Mouse (Mus musculus): Measurements from ENCODE around the gene Rnf220. TPM values are rescaled to one million over a fixed set of nuclear protein-coding genes. Genes with fewer than 3 reads are reported as not detected.

Gene Rnf220
- polyA plus RNA-seq, 1 experiment from 2014 or later: 51.5 TPM

GRCm38 (mm10) chr4:117354651-117355050 lies 142.2 kb downstream of the Rnf220 start:
- DNase-seq (ENCODE audit: low spot score) (no peak), ATAC-seq (replicated peaks; ENCODE audit: insufficient number of reproducible peaks, low FRiP score, low TSS enrichment, low read depth) (no peak)
- 71% methylated on average over 6 of the region's 6 CpGs for WGBS
- H3K9me3 ChIP-seq (replicated peaks; ENCODE audit: control insufficient read depth, low read length): no peaks in the 10 kb centered on the region
- no peaks in the 10 kb centered on the region for H3K27me3 ChIP-seq (ENCODE audit: control insufficient read depth, insufficient read depth, low read length)
- no peak overlapping the region for H3K4me3 ChIP-seq (ENCODE audit: low read depth, low read length)
- no peaks in the 10 kb centered on the region for H3K36me3 ChIP-seq (replicated peaks; ENCODE audit: control insufficient read depth, insufficient read depth, low read depth, low read length)
- H3K4me1 ChIP-seq (ENCODE audit: control insufficient read depth, insufficient read depth, low read length): no peaks in the 10 kb centered on the region; the same call in 1 of the 2 replicates
- H3K27ac ChIP-seq (replicated peaks; ENCODE audit: low read depth, low read length): no peak overlapping the region
- H3K9ac ChIP-seq (replicated peaks; ENCODE audit: low read length): no peak overlapping the region
- no peak overlapping the region for H3K4me2 ChIP-seq (ENCODE audit: low read depth, low read length)

- Histone ChIP-seq H3K27me3 (ENCODE audit: control insufficient read depth, insufficient read depth, low read length) (no peaks in the 10 kb centered on the region), H3K9me3 (replicated peaks; ENCODE audit: control insufficient read depth, low read length) (no peaks in the 10 kb centered on the region), H3K36me3 (replicated peaks; ENCODE audit: control insufficient read depth, insufficient read depth, low read depth, low read length) (no peaks in the 10 kb centered on the region), H3K4me2 (ENCODE audit: low read depth, low read length) (no peak overlapping the region), H3K27ac (replicated peaks; ENCODE audit: low read depth, low read length) (no peak overlapping the region), H3K4me1 (ENCODE audit: control insufficient read depth, insufficient read depth, low read length) (no peaks in the 10 kb centered on the region; the same call in 1 of the 2 replicates), H3K9ac (replicated peaks; ENCODE audit: low read length) (no peak overlapping the region), H3K4me3 (ENCODE audit: low read depth, low read length) (no peak overlapping the region)
- ATAC-seq (replicated peaks; ENCODE audit: insufficient number of reproducible peaks, low FRiP score, low TSS enrichment, low read depth): no peak
- no peak for DNase-seq (ENCODE audit: low spot score)
- WGBS: 74% methylated on average over 9 of the region's 9 CpGs
Observed at GRCm38 (mm10) chr4:117352957-117353356, 143.9 kb downstream of the Rnf220 start.

- DNase-seq (ENCODE audit: low spot score): no peak
- 74% methylated on average over 5 of the region's 5 CpGs for WGBS
- no peaks in the 10 kb centered on the region; the same call in 1 of the 2 replicates for H3K4me1 ChIP-seq (ENCODE audit: control insufficient read depth, insufficient read depth, low read length)
Observed at GRCm38 (mm10) chr4:117352071-117352470, 144.8 kb downstream of the Rnf220 start.

GRCm38 (mm10) chr4:117350139-117350693 lies 146.6 kb downstream of the Rnf220 start:
- Histone ChIP-seq H3K36me3 (replicated peaks; ENCODE audit: control insufficient read depth, insufficient read depth, low read depth, low read length) (no peaks in the 10 kb centered on the region), H3K4me3 (ENCODE audit: low read depth, low read length) (no peak overlapping the region), H3K4me1 (ENCODE audit: control insufficient read depth, insufficient read depth, low read length) (no peaks in the 10 kb centered on the region; the same call in 1 of the 2 replicates), H3K27ac (replicated peaks; ENCODE audit: low read depth, low read length) (no peak overlapping the region), H3K9me3 (replicated peaks; ENCODE audit: control insufficient read depth, low read length) (no peaks in the 10 kb centered on the region), H3K4me2 (ENCODE audit: low read depth, low read length) (no peak overlapping the region), H3K27me3 (ENCODE audit: control insufficient read depth, insufficient read depth, low read length) (no peaks in the 10 kb centered on the region), H3K9ac (replicated peaks; ENCODE audit: low read length) (no peak overlapping the region)
- no peak for ATAC-seq (replicated peaks; ENCODE audit: insufficient number of reproducible peaks, low FRiP score, low TSS enrichment, low read depth)
- DNase-seq (ENCODE audit: low spot score): no peak
- 83% methylated on average over 12 of the region's 12 CpGs for WGBS

More at GRCm38 (mm10) chr4:117352071-117352470, 144.8 kb downstream of the Rnf220 start:
- no peak for ATAC-seq (replicated peaks; ENCODE audit: insufficient number of reproducible peaks, low FRiP score, low TSS enrichment, low read depth)
- Histone ChIP-seq H3K9me3 (replicated peaks; ENCODE audit: control insufficient read depth, low read length) (no peaks in the 10 kb centered on the region), H3K9ac (replicated peaks; ENCODE audit: low read length) (no peak overlapping the region), H3K27ac (replicated peaks; ENCODE audit: low read depth, low read length) (no peak overlapping the region), H3K27me3 (ENCODE audit: control insufficient read depth, insufficient read depth, low read length) (no peaks in the 10 kb centered on the region), H3K36me3 (replicated peaks; ENCODE audit: control insufficient read depth, insufficient read depth, low read depth, low read length) (no peaks in the 10 kb centered on the region), H3K4me2 (ENCODE audit: low read depth, low read length) (no peak overlapping the region), H3K4me3 (ENCODE audit: low read depth, low read length) (no peak overlapping the region)

GRCm38 (mm10) chr4:117349327-117349726 lies 147.5 kb downstream of the Rnf220 start:
- Histone ChIP-seq H3K9ac (replicated peaks; ENCODE audit: low read length) (no peak overlapping the region), H3K4me2 (ENCODE audit: low read depth, low read length) (no peak overlapping the region), H3K27ac (replicated peaks; ENCODE audit: low read depth, low read length) (no peak overlapping the region), H3K36me3 (replicated peaks; ENCODE audit: control insufficient read depth, insufficient read depth, low read depth, low read length) (no peaks in the 10 kb centered on the region), H3K4me1 (ENCODE audit: control insufficient read depth, insufficient read depth, low read length) (no peaks in the 10 kb centered on the region; the same call in 1 of the 2 replicates), H3K9me3 (replicated peaks; ENCODE audit: control insufficient read depth, low read length) (no peaks in the 10 kb centered on the region), H3K4me3 (ENCODE audit: low read depth, low read length) (no peak overlapping the region), H3K27me3 (ENCODE audit: control insufficient read depth, insufficient read depth, low read length) (no peaks in the 10 kb centered on the region)
- no peak for ATAC-seq (replicated peaks; ENCODE audit: insufficient number of reproducible peaks, low FRiP score, low TSS enrichment, low read depth)
- DNase-seq (ENCODE audit: low spot score): no peak
- 25% methylated on average over 2 of the region's 2 CpGs for WGBS

- no peaks in the 10 kb centered on the region; the same call in 1 of the 2 replicates for H3K4me1 ChIP-seq (ENCODE audit: control insufficient read depth, insufficient read depth, low read length)
- no peak overlapping the region for H3K9ac ChIP-seq (replicated peaks; ENCODE audit: low read length)
- no peaks in the 10 kb centered on the region for H3K36me3 ChIP-seq (replicated peaks; ENCODE audit: control insufficient read depth, insufficient read depth, low read depth, low read length)
- peak; percentile 63 for DNase-seq (ENCODE audit: low spot score)
- no peaks in the 10 kb centered on the region for H3K27me3 ChIP-seq (ENCODE audit: control insufficient read depth, insufficient read depth, low read length)
- 64% methylated on average over 6 of the region's 6 CpGs for whole genome bisulfite sequencing
- H3K4me2 ChIP-seq (ENCODE audit: low read depth, low read length): no peak overlapping the region
- no peaks in the 10 kb centered on the region for H3K9me3 ChIP-seq (replicated peaks; ENCODE audit: control insufficient read depth, low read length)
- no peak for ATAC-seq (replicated peaks; ENCODE audit: insufficient number of reproducible peaks, low FRiP score, low TSS enrichment, low read depth)
- H3K27ac ChIP-seq (replicated peaks; ENCODE audit: low read depth, low read length): no peak overlapping the region
- H3K4me3 ChIP-seq (ENCODE audit: low read depth, low read length): no peak overlapping the region
Observed at GRCm38 (mm10) chr4:117346025-117346424, 150.8 kb downstream of the Rnf220 start.

GRCm38 (mm10) chr4:117343385-117343784 lies 153.5 kb downstream of the Rnf220 start:
- no peak overlapping the region for H3K9ac ChIP-seq (replicated peaks; ENCODE audit: low read length)
- H3K4me3 ChIP-seq (ENCODE audit: low read depth, low read length): no peak overlapping the region
- H3K27me3 ChIP-seq (ENCODE audit: control insufficient read depth, insufficient read depth, low read length): no peaks in the 10 kb centered on the region
- no peaks in the 10 kb centered on the region for H3K4me1 ChIP-seq (ENCODE audit: control insufficient read depth, insufficient read depth, low read length)
- no peak for DNase-seq (ENCODE audit: low spot score)
- no peaks in the 10 kb centered on the region for H3K9me3 ChIP-seq (replicated peaks; ENCODE audit: control insufficient read depth, low read length)
- H3K36me3 ChIP-seq (replicated peaks; ENCODE audit: control insufficient read depth, insufficient read depth, low read depth, low read length): no peaks in the 10 kb centered on the region
- no peak overlapping the region for H3K4me2 ChIP-seq (ENCODE audit: low read depth, low read length)
- ATAC-seq (replicated peaks; ENCODE audit: insufficient number of reproducible peaks, low FRiP score, low TSS enrichment, low read depth): no peak
- no peak overlapping the region for H3K27ac ChIP-seq (replicated peaks; ENCODE audit: low read depth, low read length)
- 64% methylated on average over 8 of the region's 8 CpGs for WGBS

- H3K27ac ChIP-seq (replicated peaks; ENCODE audit: low read depth, low read length): no peak overlapping the region
- no peaks in the 10 kb centered on the region for H3K4me1 ChIP-seq (ENCODE audit: control insufficient read depth, insufficient read depth, low read length)
- no peaks in the 10 kb centered on the region for H3K9me3 ChIP-seq (replicated peaks; ENCODE audit: control insufficient read depth, low read length)
- ATAC-seq (replicated peaks; ENCODE audit: insufficient number of reproducible peaks, low FRiP score, low TSS enrichment, low read depth) (no peak), DNase-seq (ENCODE audit: low spot score) (no peak)
- H3K36me3 ChIP-seq (replicated peaks; ENCODE audit: control insufficient read depth, insufficient read depth, low read depth, low read length): no peaks in the 10 kb centered on the region
- H3K27me3 ChIP-seq (ENCODE audit: control insufficient read depth, insufficient read depth, low read length): no peaks in the 10 kb centered on the region
- H3K4me3 ChIP-seq (ENCODE audit: low read depth, low read length): no peak overlapping the region
- whole genome bisulfite sequencing: 44% methylated on average over 12 of the region's 12 CpGs
- no peak overlapping the region for H3K9ac ChIP-seq (replicated peaks; ENCODE audit: low read length)
- H3K4me2 ChIP-seq (ENCODE audit: low read depth, low read length): no peak overlapping the region
Observed at GRCm38 (mm10) chr4:117342751-117343150, 154.1 kb downstream of the Rnf220 start.
